Mouse (Mus musculus) hindbrain, embryonic 11.5 days (tissue): Measurements from ENCODE around the gene Tent4a. TPM values are rescaled to one million over a fixed set of nuclear protein-coding genes. Genes with fewer than 3 reads are reported as not detected.
A peak's percentile ranks its signal among the peaks of the same experiment; 100 is the strongest.

Source experiments
- ATAC-seq: fragments of 200-750 bp; cut with Nextera tagmentation; 2 replicates; pipeline ENCODE4 v1.8.0; 2017; ENCODE audit warnings: mild to moderate bottlenecking, moderate TSS enrichment, moderate library complexity; ENCODE audit not compliant: low FRiP score
- DNase-seq: peaks from one replicate; pipeline ENCODE4 v3.0.0-alpha.2; 2015; ENCODE audit warnings: low spot score
- H3K27ac ChIP-seq: fragments of 300-500 bp; sonication (generic); 2 replicates; pipeline ENCODE4 v1.5.1; 2014; ENCODE audit warnings: mild to moderate bottlenecking, low read depth, low read length
- H3K27me3 ChIP-seq: fragments of 300-500 bp; sonication (generic); 2 replicates; pipeline ENCODE4 v1.6.1; 2014; ENCODE audit warnings: mild to moderate bottlenecking, low read length, moderate library complexity, mixed read lengths; ENCODE audit not compliant: control insufficient read depth, insufficient read depth
- H3K36me3 ChIP-seq: fragments of 300-500 bp; sonication (generic); 2 replicates; pipeline ENCODE4 v1.6.1; 2014; ENCODE audit warnings: mild to moderate bottlenecking, low read length, moderate library complexity, mixed read lengths; ENCODE audit not compliant: control insufficient read depth, insufficient read depth
- H3K4me1 ChIP-seq: fragments of 300-500 bp; sonication (generic); replicated peaks from 2 replicates; pipeline ENCODE4 v1.6.1; 2014; ENCODE audit warnings: low read length, mixed read lengths; ENCODE audit not compliant: control insufficient read depth, insufficient read depth
- H3K4me2 ChIP-seq: fragments of 300-500 bp; sonication (generic); replicated peaks from 2 replicates; pipeline ENCODE4 v1.6.1; 2014; ENCODE audit warnings: mild to moderate bottlenecking, low read depth, low read length
- H3K4me3 ChIP-seq: fragments of 300-500 bp; sonication (generic); 2 replicates; pipeline ENCODE4 v1.5.1; 2014; ENCODE audit warnings: low read depth, low read length
- H3K9ac ChIP-seq: fragments of 300-500 bp; sonication (generic); 2 replicates; pipeline ENCODE4 v1.6.1; 2014; ENCODE audit warnings: low read depth, low read length
- H3K9me3 ChIP-seq: fragments of 300-500 bp; sonication (generic); 2 replicates; pipeline ENCODE4 v1.6.1; 2016; ENCODE audit warnings: low read length; ENCODE audit not compliant: control insufficient read depth
- WGBS: fragments of 180-500 bp; shearing (Covaris S2); extraction: QIAGEN DNeasy Blood & Tissue Kit; methylation state at CpG from one replicate; pipeline ENCODE4 v1.1.7; 2014; 5-methylcytosine and 5-hydroxymethylcytosine counted together
- polyA plus RNA-seq: library from polyadenylated mRNA; unstranded; fragments of >200 nt; fragmentation: Nextera tagmentation; extraction: Ambion mirVana; gene quantifications from 2 replicates; pipeline ENCODE4 v1.2.1, GENCODE M21; 2014

Tent4a gene
- polyA plus RNA-seq, 1 experiment from 2014 or later, result 8.8 TPM

DNA sequence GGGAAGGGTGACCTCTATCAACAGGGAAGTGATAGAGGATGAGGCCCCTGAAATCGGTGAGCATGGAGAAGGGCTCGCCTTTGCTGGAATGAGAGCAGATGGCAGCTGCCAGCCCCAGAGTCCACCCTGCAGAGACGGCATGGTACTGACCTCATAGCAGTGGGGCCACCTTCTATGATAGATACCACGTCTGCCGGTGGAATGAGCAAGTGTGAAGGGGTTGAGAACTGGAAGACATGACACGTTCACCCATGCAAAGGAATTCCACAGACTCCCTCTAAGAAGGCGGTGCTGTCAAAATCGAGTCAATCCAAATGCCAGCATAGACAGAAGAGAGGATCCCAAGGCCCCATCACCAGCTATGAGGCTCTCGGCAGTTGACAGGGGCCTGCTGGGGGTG, 19.8 kb upstream of the Tent4a start:
- no peak overlapping the region for H3K9ac ChIP-seq
- DNase-seq, result no peak
- H3K4me1 ChIP-seq, result no peaks in the 10 kb centered on the region
- no peak overlapping the region for H3K4me2 ChIP-seq
- no peaks in the 10 kb centered on the region for H3K27me3 ChIP-seq
- H3K4me3 ChIP-seq, result no peak overlapping the region
- no peak overlapping the region for H3K27ac ChIP-seq
- WGBS, result 76% methylated on average over 9 of the region's 9 CpGs
- no peaks in the 10 kb centered on the region for H3K9me3 ChIP-seq
- no peak for ATAC-seq
- H3K36me3 ChIP-seq, result no peaks in the 10 kb centered on the region

DNA sequence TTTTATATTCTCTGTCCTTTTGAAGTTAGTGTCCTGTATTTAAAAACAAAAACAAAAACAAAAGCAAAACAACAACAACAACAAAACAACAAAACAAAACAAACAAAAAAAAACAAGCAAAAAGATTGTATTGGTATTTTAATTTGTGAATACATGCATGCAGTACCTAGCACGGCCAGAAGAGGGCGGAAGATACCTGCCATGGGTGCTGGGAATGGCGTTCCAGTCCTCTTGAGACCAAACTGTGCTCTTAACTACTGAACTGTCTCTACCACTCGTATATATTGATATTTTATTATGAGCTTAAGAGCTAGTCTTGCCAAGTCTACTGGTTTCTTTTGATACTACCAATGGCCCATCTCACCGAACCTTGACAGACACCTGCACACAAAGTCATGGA, 18.6 kb upstream of the Tent4a start:
- H3K27me3 ChIP-seq, result no peaks in the 10 kb centered on the region
- ATAC-seq (no peak), DNase-seq (peak; percentile 72)
- H3K9me3 ChIP-seq, result no peaks in the 10 kb centered on the region
- no peak overlapping the region for H3K4me2 ChIP-seq
- H3K36me3 ChIP-seq, result no peaks in the 10 kb centered on the region
- no peaks in the 10 kb centered on the region for H3K4me1 ChIP-seq
- H3K9ac ChIP-seq, result no peak overlapping the region
- no peak overlapping the region for H3K27ac ChIP-seq
- 31% methylated on average over 5 of the region's 5 CpGs for WGBS
- no peak overlapping the region for H3K4me3 ChIP-seq

DNA sequence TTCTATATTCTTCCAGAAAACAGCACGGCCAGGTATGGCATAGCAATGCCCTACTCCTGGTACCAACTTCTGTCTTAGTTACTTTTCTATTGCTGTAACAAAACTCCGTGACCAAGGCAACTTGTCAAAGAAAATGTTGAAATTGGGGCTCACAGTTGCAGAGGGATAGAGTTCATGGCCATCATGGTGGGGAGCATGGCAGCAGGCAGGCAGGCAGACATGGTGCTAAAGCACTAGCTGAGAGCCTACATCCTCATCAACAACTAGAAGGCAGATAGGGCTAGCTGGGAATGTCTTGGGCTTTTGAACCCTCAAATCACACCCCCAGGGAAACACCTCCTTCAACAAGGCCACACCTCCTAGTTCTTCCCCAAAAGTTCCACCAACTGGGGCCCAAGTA, 16.4 kb upstream of the Tent4a start:
- H3K4me2 ChIP-seq, result no peak overlapping the region
- no peak overlapping the region for H3K9ac ChIP-seq
- DNase-seq, result no peak
- H3K9me3 ChIP-seq, result no peaks in the 10 kb centered on the region
- WGBS, result 85% methylated on average over 2 of the region's 2 CpGs
- H3K4me1 ChIP-seq, result no peaks in the 10 kb centered on the region
- ATAC-seq, result no peak
- H3K27ac ChIP-seq, result no peak overlapping the region
- no peaks in the 10 kb centered on the region for H3K27me3 ChIP-seq
- no peak overlapping the region for H3K4me3 ChIP-seq
- no peaks in the 10 kb centered on the region for H3K36me3 ChIP-seq

DNA sequence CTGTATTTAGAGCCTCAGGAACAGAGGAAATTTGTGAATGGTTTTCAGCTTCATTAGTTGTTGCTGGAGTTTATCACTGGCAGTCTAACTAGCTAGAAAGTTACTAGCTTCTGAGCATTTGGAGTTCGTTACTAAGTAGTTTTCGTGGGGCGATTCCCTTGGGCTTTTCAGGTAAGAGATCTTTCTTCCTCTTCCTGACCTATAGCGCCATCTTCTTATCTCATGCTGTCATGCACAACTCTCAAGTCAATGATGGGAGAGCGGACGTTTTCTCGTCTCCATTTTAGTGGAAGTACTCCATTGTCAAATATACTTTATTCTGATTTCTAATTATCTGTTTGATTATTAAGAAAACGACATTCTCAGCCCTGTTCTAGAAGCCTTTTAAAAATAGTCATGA, 15.6 kb upstream of the Tent4a start:
- H3K27ac ChIP-seq, result no peak overlapping the region
- H3K4me1 ChIP-seq, result no peaks in the 10 kb centered on the region
- WGBS, result 46% methylated on average over 8 of the region's 8 CpGs
- DNase-seq (no peak), ATAC-seq (no peak)
- no peak overlapping the region for H3K4me2 ChIP-seq
- H3K9me3 ChIP-seq, result no peaks in the 10 kb centered on the region
- H3K36me3 ChIP-seq, result no peaks in the 10 kb centered on the region
- no peak overlapping the region for H3K4me3 ChIP-seq
- H3K9ac ChIP-seq, result no peak overlapping the region
- no peaks in the 10 kb centered on the region; the same call in 1 of the 2 replicates for H3K27me3 ChIP-seq

DNA sequence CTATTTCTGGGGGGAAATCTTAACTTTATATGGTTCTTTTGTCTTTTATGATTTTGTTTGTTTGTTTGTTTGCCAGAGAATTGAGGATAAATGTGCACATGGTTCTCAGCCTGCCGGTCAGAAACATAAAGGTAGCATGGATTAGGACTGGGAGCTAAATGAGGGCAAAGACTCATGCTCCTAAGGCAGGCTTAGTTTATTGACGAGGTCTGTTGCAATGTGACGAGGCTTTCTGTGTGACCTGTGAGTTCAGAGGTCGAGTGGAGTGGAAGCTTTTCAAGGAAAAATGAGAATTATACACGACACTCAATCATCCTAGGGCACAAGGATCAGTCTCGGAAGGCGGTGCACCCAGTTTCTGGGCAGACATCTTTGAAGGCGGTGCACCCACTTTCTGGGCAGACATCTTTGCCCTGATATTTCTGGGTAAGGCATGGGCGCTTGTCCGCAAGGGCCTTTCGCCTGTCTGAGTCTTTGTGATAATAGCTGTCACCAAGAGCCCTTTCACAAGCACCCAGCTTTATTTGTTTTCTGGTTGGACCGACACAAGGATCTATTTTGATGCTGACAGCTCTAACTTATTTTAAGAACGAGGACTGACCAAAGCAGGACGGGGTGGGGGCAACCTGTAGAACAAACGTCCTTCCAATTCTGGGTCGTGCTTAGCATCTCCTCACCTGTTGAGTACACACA, 13.2 kb upstream of the Tent4a start:
- H3K36me3 ChIP-seq, result no peaks in the 10 kb centered on the region
- H3K9ac ChIP-seq, result no peak overlapping the region
- H3K27ac ChIP-seq, result no peak overlapping the region
- ATAC-seq, result no peak
- H3K4me1 ChIP-seq, result no peaks in the 10 kb centered on the region
- H3K4me3 ChIP-seq, result no peak overlapping the region
- WGBS, result 65% methylated on average over 16 of the region's 16 CpGs
- no peak for DNase-seq
- H3K4me2 ChIP-seq, result no peak overlapping the region
- no peaks in the 10 kb centered on the region; the same call in 1 of the 2 replicates for H3K27me3 ChIP-seq
- H3K9me3 ChIP-seq, result no peaks in the 10 kb centered on the region

DNA sequence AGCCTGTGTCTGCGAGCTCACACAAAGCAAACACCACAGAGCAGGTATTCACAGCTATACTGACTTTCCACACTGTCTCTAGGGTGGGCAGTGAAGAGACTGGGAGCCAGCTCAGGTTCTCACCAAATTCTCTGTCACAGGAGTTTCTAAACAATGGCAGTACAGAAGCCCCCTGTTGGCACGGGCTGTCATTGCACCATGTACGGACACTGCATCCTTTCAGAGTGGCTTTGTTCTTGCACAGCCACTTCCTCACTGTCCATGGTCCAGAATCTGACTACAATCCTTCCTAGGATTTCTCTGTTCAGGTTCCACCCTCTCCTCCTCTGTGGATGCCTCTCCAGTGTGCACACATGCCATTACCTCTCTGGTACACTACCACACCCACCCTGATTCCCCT, 10.6 kb upstream of the Tent4a start:
- ATAC-seq (peak; percentile 46), DNase-seq (peak; percentile 83)
- no peaks in the 10 kb centered on the region; the same call in 1 of the 2 replicates for H3K27me3 ChIP-seq
- no peaks in the 10 kb centered on the region for H3K9me3 ChIP-seq
- no peaks in the 10 kb centered on the region for H3K4me1 ChIP-seq
- 28% methylated on average over 3 of the region's 3 CpGs for WGBS
- H3K9ac ChIP-seq, result no peak overlapping the region
- no peak overlapping the region for H3K27ac ChIP-seq
- no peaks in the 10 kb centered on the region for H3K36me3 ChIP-seq
- no peak overlapping the region for H3K4me3 ChIP-seq
- H3K4me2 ChIP-seq, result no peak overlapping the region

DNA sequence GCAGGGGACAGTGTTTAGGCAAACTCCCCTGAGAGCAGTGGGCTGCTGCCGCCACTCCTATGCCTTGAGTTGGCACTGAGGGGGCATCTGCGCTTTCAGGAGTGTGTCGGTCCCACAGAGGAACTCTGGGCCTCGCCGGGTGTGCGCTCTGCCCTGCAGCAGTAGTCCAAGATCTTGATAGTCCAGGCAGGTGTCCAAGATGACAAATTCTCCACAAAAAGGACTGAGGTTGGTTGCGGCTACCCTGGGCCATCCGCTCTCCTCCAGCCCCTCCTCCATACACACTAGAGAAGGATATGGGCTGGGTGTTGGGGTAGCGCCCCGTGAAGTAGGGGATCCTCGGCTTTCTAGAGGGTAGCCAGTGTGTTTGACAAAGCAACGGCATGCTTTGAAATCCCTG, 9.2 kb upstream of the Tent4a start:
- H3K9me3 ChIP-seq, result no peaks in the 10 kb centered on the region
- no peak overlapping the region for H3K27ac ChIP-seq
- DNase-seq (no peak), ATAC-seq (peak; percentile 50)
- H3K4me1 ChIP-seq, result no peaks in the 10 kb centered on the region
- no peak overlapping the region for H3K9ac ChIP-seq
- WGBS, result 45% methylated on average over 12 of the region's 12 CpGs
- no peaks in the 10 kb centered on the region; the same call in 1 of the 2 replicates for H3K27me3 ChIP-seq
- H3K4me2 ChIP-seq, result 0 out of 2 replicates have a peak overlapping the region, but pooled peaks have one; percentile 5
- H3K4me3 ChIP-seq, result no peak overlapping the region
- H3K36me3 ChIP-seq, result no peaks in the 10 kb centered on the region

DNA sequence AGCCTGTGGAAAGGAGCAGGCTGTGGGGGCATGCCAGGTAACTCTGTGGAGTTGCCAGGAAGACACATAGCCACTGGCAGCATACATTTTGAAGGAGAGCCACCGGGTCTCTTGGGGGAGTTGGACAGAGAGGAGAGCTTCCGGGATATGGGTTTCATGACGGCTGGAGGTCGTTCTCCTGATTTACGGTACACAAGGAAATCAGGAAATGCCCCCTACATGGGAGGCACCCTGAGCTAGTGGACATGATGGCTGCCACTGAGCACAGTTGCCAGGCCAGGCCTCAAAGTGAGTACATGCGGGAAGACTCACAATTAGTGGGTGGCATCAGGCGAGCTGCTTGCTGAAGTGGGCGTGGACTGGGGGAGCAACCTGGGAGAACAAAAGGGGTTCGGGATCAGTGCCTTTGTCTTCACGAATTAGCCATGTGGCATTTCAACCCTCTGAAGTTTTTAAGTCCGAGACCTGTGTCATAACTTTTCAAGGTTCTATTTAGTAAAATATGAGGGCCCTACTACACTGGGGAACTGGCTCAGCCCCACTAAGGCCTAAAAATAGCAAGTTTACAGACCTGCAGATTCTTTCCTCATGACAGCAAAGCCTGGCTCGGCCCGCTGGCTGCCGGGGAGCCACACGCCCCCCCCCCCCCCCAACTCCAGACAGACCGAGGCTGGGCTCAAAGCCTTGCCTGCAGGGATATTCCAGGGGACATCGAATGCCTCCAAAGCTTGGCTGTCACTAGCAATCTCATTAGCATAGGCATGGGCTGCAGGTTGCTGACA, 8.3 kb upstream of the Tent4a start:
- H3K4me2 ChIP-seq, result no peak overlapping the region
- H3K27me3 ChIP-seq, result no peaks in the 10 kb centered on the region; the same call in 1 of the 2 replicates
- 44% methylated on average over 17 of the region's 17 CpGs for WGBS
- H3K9me3 ChIP-seq, result no peaks in the 10 kb centered on the region
- H3K4me3 ChIP-seq, result no peak overlapping the region
- H3K36me3 ChIP-seq, result no peaks in the 10 kb centered on the region
- H3K9ac ChIP-seq, result no peak overlapping the region
- ATAC-seq, result no peak
- no peak overlapping the region for H3K27ac ChIP-seq
- DNase-seq, result no peak
- H3K4me1 ChIP-seq, result no peaks in the 10 kb centered on the region; the same call in 1 of the 2 replicates

DNA sequence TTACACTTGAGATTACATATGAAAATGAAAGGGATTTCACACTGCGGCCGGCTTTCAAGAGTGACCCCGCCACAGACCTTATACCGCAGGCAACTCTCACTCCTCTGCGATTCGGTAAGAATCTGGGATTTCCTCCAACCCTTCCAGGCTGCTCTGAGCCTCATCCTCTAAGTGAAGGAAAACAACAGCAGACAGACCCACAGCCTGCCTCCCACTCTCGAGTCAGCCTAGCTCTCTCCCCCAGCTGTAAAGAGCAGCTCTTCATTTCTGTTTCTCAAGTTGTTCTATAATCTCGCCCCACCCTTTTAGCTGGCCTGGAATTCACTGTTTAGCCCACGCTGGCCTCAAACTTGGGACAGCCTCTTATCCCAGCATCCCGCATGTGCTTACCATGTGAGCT, 7.4 kb upstream of the Tent4a start:
- WGBS, result 81% methylated on average over 10 of the region's 10 CpGs
- no peak for ATAC-seq
- H3K27ac ChIP-seq, result no peak overlapping the region

More for the DNA sequence above, 7.4 kb upstream of the Tent4a start:
- Histone ChIP-seq H3K9ac (no peak overlapping the region), H3K4me3 (no peak overlapping the region), H3K9me3 (no peaks in the 10 kb centered on the region), H3K27me3 (no peaks in the 10 kb centered on the region; the same call in 1 of the 2 replicates), H3K4me2 (no peak overlapping the region), H3K4me1 (no peaks in the 10 kb centered on the region; the same call in 1 of the 2 replicates), H3K36me3 (no peaks in the 10 kb centered on the region)
- no peak for DNase-seq
